Mouse (Mus musculus) heart, adult 18-20 months (tissue): ENCODE results near the gene Arhgap21. TPM values are rescaled to one million over a fixed set of nuclear protein-coding genes. Genes with fewer than 3 reads are reported as not detected.
A peak's percentile ranks its signal among the peaks of the same experiment; 100 is the strongest.

Source experiments
- DNase-seq, 2 experiments: peaks; one replicate each; pipeline ENCODE4 v3.0.0; 2021 to 2022; ENCODE audit warnings: mixed read lengths in 1 of 2
- total RNA-seq, 2 experiments: library from RNA; stranded (reverse); gene quantifications; 2 replicates each; pipeline ENCODE4 v1.2.3; 2021

The Arhgap21 gene
- total RNA-seq, 2 experiments from 2014 or later, result 61.8 to 72.0 TPM

DNA sequence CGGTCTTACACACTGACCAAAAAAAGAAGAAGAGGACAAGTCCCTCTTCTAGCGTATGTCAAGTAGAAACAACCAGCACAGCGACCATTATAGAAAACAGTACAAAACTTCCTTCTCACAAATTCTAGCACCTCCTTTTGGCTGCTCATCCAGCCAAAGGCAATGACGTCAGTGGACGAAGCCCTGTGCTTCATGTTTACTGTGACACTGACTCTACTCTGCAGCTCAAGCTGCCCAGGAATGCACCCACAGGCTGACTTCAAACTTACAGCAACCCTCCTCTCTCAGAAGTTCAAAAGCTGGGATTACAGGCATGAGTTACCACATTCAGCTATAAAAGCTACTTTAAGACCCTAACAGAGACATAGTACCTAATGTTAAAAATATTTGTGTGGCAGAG, 72.2 kb downstream of the Arhgap21 start:
- peak; percentile 25 to 47 for DNase-seq

DNA sequence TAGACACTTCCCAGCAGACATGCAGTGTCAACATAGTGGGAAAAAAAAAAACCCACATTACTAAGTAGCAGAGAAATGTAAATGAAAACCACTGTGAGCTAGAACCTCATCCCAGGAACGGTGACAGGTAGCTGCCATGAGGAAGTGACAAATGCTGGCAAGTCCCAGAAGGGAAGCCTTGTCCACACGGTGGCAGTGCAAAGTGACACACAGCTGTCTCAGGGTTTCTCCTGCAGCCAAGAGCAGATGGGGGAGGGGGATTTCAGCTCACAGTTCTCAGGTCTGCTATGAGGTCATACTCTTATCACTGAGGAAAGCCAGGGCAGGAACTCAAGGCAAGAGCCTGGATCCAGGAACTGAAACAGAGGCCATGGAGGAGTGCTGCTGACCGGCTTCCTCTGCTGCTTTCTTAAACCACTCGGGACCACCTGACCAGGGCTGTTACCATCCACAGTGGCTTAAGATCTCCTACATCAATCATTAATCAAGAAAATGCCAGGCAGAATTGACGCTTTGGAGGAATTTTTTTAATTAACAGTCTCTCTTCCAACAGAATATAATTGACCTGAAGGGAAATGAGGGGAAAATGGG, 74.5 kb downstream of the Arhgap21 start:
- peak; percentile 41 to 50 for DNase-seq

- no peak for DNase-seq
These were observed 79.9 kb downstream of the Arhgap21 start for GRCm38 (mm10) chr2:20888751-20889150.

DNA sequence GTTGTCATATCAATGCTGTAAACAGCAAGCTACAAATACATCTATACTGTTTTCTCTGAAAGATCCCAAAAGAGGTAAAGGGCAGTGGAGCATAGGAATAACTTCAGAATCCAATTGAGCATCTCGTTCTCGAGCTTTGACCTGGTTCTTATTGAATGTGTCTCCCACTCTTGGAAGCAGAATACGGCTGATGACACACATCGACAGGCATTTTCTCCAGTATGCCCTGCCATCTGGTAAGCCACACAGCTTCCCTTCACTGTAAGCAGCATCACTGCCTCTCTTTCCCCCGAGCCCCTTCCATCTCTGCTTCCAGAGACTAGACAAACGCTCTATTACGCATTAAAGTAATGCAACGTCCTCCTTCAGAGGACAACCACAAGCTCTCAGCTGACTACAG, 85.4 kb downstream of the Arhgap21 start:
- no peak for DNase-seq

GRCm38 (mm10) chr2:20879877-20880605, 88.6 kb downstream of the Arhgap21 start:
- no peak for DNase-seq

GRCm38 (mm10) chr2:20874621-20875020, 94.1 kb downstream of the Arhgap21 start:
- DNase-seq, result no peak

- DNase-seq, result peak; percentile 28 to 57
These were observed 99.3 kb downstream of the Arhgap21 start for GRCm38 (mm10) chr2:20869212-20869965.

DNA sequence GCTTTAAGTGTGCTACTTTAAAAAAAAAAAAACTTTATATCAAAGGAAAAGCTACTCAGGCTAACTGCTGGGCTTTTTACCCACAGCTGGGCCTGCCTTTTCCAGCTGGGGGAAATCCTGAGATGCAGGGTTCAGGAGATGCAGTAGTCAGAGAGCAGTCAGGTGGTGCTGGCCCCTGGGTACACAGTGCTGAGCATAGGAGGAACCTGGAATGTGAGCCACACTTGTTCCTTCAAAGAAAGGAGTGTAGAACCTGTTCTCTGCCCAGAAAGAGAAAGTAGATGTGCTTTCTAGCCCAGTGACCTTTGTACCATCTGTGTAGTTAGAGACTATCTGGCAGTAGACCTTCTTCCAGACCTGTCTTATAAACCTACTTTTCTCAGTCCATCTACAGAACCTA, 100.6 kb downstream of the Arhgap21 start:
- no peak for DNase-seq

DNA sequence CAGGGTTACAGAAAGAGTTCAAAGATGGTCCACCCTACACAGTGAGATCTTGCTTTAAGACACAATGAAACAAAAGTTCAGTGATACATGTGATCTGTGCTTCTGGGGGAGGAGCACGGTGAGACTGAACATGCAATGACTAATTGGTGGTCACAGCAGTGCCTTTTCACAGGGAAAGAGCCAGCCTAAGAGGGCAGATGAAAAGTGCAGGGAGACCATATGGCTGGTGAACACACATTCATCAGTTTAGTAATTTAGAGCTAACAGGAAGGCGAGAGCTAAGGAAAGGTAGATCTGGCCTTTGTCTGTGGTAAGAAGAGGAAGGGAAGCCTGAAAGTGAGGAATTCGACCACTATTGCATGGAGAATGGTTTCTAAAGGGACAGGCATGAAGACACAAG, 102.9 kb downstream of the Arhgap21 start:
- no peak for DNase-seq

DNA sequence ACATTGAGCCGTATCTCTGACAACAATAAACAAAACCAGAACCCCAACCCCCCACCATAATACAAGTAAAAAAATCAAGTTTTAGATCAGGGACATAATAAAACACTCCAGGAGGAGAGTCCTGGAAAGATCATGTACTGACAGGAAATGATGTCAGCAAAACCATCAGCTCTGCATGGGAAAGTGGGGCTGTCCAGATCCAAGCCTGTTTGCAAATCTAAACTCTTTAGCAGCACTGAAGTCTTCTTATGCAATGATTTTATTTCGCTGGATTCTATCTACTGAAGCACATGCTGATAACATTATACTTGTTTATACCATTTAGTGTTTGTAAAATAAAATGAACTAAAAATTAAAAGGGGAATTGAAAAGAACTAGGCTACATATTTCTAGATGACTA, 104.1 kb downstream of the Arhgap21 start:
- DNase-seq, result no peak

GRCm38 (mm10) chr2:20860756-20861155, 107.9 kb downstream of the Arhgap21 start:
- DNase-seq, result no peak

DNA sequence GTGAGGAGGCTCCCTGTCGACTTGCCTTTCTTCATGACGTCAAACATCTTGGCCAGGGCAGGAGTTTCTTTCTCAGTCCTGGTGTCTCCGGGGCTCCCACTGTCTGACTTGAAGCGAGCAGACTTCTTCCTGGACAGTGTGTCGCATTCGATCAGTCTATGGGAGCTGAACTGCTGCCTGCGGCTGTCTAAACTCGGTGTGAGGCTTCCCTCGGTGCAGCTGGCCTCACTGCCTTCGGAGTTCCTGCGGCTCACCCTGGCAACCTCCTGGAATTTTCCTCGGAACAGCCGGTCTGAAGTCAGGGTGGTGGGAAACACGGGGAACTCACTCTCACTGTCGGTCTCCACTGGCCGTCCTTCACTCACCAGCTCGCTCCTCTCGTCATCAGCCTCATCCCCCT, 119.3 kb downstream of the Arhgap21 start:
- no peak for DNase-seq

- DNase-seq, result no peak
These were observed 136.9 kb downstream of the Arhgap21 start for GRCm38 (mm10) chr2:20831608-20832406.

- no peak for DNase-seq
These were observed 137.8 kb downstream of the Arhgap21 start for GRCm38 (mm10) chr2:20830882-20831281.

- DNase-seq, result peak; percentile 9 to 13
These were observed 142.4 kb downstream of the Arhgap21 start for GRCm38 (mm10) chr2:20826258-20826657.

- no peak for DNase-seq
These were observed 150.5 kb downstream of the Arhgap21 start for GRCm38 (mm10) chr2:20818226-20818625.

DNA sequence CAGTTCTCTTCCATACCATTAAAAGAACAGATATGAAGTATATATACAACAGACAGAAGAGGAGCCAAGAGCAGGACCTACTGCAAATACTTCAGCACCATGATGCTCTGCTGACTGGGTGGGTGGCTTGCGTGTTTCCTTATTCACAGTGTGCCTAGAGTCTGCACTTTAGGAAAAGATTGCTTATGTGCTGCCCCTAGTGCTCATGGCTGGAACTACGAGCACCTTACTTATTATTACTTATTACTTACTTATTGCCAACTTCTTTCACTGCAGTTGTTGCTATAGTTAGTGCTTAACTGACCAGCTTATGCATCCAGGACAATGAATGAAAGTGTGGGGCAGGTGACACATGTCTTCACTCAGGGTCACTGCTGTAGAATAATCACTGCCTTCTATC, 154.7 kb downstream of the Arhgap21 start:
- DNase-seq, result peak in 1 of 2 experiments; percentile 17

GRCm38 (mm10) chr2:20811506-20811905, 157.2 kb downstream of the Arhgap21 start:
- DNase-seq, result peak; percentile 39 to 50

DNA sequence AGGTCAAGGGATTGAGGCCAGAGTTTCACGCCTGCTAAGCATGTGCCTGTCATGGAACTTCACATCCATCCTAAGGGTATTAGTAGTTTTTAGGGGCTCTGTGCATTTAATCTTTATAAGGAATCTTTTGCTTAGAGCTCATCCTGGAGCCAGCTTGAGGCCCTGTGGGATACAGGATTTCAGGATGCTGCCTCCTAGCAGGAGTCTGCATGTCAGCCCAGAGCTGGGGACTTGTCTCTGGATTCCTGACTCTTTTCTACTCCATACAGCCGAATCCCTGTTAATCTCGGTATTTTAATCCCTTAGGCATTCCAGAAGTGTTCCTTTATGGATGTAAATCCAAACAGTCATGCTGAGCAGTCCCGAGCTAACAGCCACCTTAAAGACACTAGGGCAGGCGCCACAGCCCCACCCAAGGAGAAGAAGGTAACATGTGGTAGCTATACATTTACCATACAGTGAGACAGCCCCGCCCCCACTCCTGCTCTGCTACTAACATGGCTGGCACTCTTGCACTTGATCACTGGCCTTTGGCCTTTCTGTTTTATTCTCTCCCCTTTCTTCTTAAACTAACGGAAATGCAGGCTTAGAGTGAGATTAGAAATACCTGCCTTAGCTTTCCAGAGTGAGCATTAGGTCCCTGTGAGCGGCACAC, 167.3 kb downstream of the Arhgap21 start:
- no peak for DNase-seq
